Mouse (Mus musculus): ENCODE data around the gene Cdh23. TPM values are rescaled to one million over a fixed set of nuclear protein-coding genes. Genes with fewer than 3 reads are reported as not detected.

The Cdh23 gene
- polyA plus RNA-seq, 1 experiment from 2014 or later, result 7.8 TPM

GRCm38 (mm10) chr10:60552951-60553635 is 143.2 kb downstream of the Cdh23 start:
- WGBS, result 54% methylated on average over 4 of the region's 4 CpGs
- Histone ChIP-seq H3K4me1 (no peaks in the 10 kb centered on the region), H3K36me3 (replicated peaks) (no peaks in the 10 kb centered on the region), H3K9me3 (no peaks in the 10 kb centered on the region), H3K27me3 (replicated peaks) (no peaks in the 10 kb centered on the region), H3K9ac (no peak overlapping the region), H3K27ac (no peak overlapping the region), H3K4me2 (no peak overlapping the region), H3K4me3 (no peak overlapping the region)
- no peak for ATAC-seq (replicated peaks)

GRCm38 (mm10) chr10:60539164-60539914 is 157.0 kb downstream of the Cdh23 start:
- Histone ChIP-seq H3K9ac (no peak overlapping the region), H3K36me3 (replicated peaks) (no peaks in the 10 kb centered on the region), H3K4me1 (no peaks in the 10 kb centered on the region), H3K27ac (no peak overlapping the region), H3K4me3 (no peak overlapping the region), H3K4me2 (no peak overlapping the region), H3K27me3 (replicated peaks) (no peaks in the 10 kb centered on the region), H3K9me3 (no peaks in the 10 kb centered on the region)
- 80% methylated on average over 18 of the region's 18 CpGs for WGBS
- ATAC-seq (replicated peaks), result no peak

- no peaks in the 10 kb centered on the region for H3K36me3 ChIP-seq (replicated peaks)
- no peak overlapping the region for H3K9ac ChIP-seq
- H3K27ac ChIP-seq, result no peak overlapping the region
- H3K4me3 ChIP-seq, result no peak overlapping the region
- no peaks in the 10 kb centered on the region for H3K4me1 ChIP-seq
- no peaks in the 10 kb centered on the region for H3K27me3 ChIP-seq (replicated peaks)
- WGBS, result 19% methylated on average over 12 of the region's 14 CpGs
- no peak; the same call in 1 of the 2 replicates for ATAC-seq (replicated peaks)
- no peaks in the 10 kb centered on the region for H3K9me3 ChIP-seq
- no peak overlapping the region for H3K4me2 ChIP-seq
Measured at GRCm38 (mm10) chr10:60536098-60536811, 160.0 kb downstream of the Cdh23 start.

GRCm38 (mm10) chr10:60532502-60532901 is 163.8 kb downstream of the Cdh23 start:
- Histone ChIP-seq H3K4me1 (peaks cover 6% of the 10 kb centered on the region; the same call in 1 of the 2 replicates), H3K4me2 (no peak overlapping the region), H3K9ac (no peak overlapping the region), H3K4me3 (no peak overlapping the region), H3K9me3 (no peaks in the 10 kb centered on the region), H3K27me3 (replicated peaks) (no peaks in the 10 kb centered on the region), H3K27ac (no peak overlapping the region), H3K36me3 (replicated peaks) (no peaks in the 10 kb centered on the region)
- ATAC-seq (replicated peaks), result no peak
- WGBS, result 77% methylated on average over 4 of the region's 4 CpGs

- 33% methylated on average over 2 of the region's 2 CpGs for WGBS
- Histone ChIP-seq H3K9me3 (no peaks in the 10 kb centered on the region), H3K27me3 (replicated peaks) (no peaks in the 10 kb centered on the region), H3K36me3 (replicated peaks) (no peaks in the 10 kb centered on the region), H3K9ac (no peak overlapping the region), H3K27ac (no peak overlapping the region), H3K4me1 (peaks cover 6% of the 10 kb centered on the region; the same call in 1 of the 2 replicates), H3K4me2 (no peak overlapping the region), H3K4me3 (no peak overlapping the region)
- ATAC-seq (replicated peaks), result no peak
Measured at GRCm38 (mm10) chr10:60531349-60531748, 164.9 kb downstream of the Cdh23 start.

- no peaks in the 10 kb centered on the region for H3K27me3 ChIP-seq (replicated peaks)
- H3K27ac ChIP-seq, result no peak overlapping the region
- no peaks in the 10 kb centered on the region for H3K36me3 ChIP-seq (replicated peaks)
- H3K9ac ChIP-seq, result no peak overlapping the region
- 80% methylated on average over 10 of the region's 10 CpGs for WGBS
- no peak overlapping the region for H3K4me3 ChIP-seq
- no peak overlapping the region for H3K4me2 ChIP-seq
- no peaks in the 10 kb centered on the region for H3K9me3 ChIP-seq
- no peak for ATAC-seq (replicated peaks)
- H3K4me1 ChIP-seq, result peaks cover 6% of the 10 kb centered on the region; the same call in 1 of the 2 replicates
Measured at GRCm38 (mm10) chr10:60530633-60531032, 165.7 kb downstream of the Cdh23 start.

- H3K4me3 ChIP-seq, result no peak overlapping the region
- no peaks in the 10 kb centered on the region for H3K36me3 ChIP-seq (replicated peaks)
- ATAC-seq (replicated peaks), result no peak; the same call in 1 of the 2 replicates
- H3K9me3 ChIP-seq, result no peaks in the 10 kb centered on the region
- H3K4me1 ChIP-seq, result peaks cover 6% of the 10 kb centered on the region; the same call in 1 of the 2 replicates
- H3K4me2 ChIP-seq, result no peak overlapping the region
- no peak overlapping the region for H3K9ac ChIP-seq
- no peaks in the 10 kb centered on the region for H3K27me3 ChIP-seq (replicated peaks)
- WGBS, result 40% methylated on average over 7 of the region's 7 CpGs
- no peak overlapping the region for H3K27ac ChIP-seq
Measured at GRCm38 (mm10) chr10:60527949-60528348, 168.3 kb downstream of the Cdh23 start.

- WGBS, result 85% methylated on average over 8 of the region's 8 CpGs
- H3K9ac ChIP-seq, result no peak overlapping the region
Measured at GRCm38 (mm10) chr10:60525081-60525480, 171.2 kb downstream of the Cdh23 start.

GRCm38 (mm10) chr10:60516286-60516685 is 180.0 kb downstream of the Cdh23 start:
- 87% methylated on average over 11 of the region's 11 CpGs for WGBS
- Histone ChIP-seq H3K27ac (no peak overlapping the region), H3K4me1 (no peaks in the 10 kb centered on the region), H3K9me3 (no peaks in the 10 kb centered on the region), H3K4me3 (no peak overlapping the region), H3K4me2 (no peak overlapping the region), H3K9ac (no peak overlapping the region), H3K27me3 (replicated peaks) (no peaks in the 10 kb centered on the region), H3K36me3 (replicated peaks) (no peaks in the 10 kb centered on the region)
- ATAC-seq (replicated peaks), result no peak

More at GRCm38 (mm10) chr10:60525081-60525480, 171.2 kb downstream of the Cdh23 start:
- Histone ChIP-seq H3K9me3 (no peaks in the 10 kb centered on the region), H3K27me3 (replicated peaks) (no peaks in the 10 kb centered on the region), H3K4me3 (no peak overlapping the region), H3K27ac (no peak overlapping the region), H3K4me2 (no peak overlapping the region), H3K36me3 (replicated peaks) (no peaks in the 10 kb centered on the region), H3K4me1 (peaks cover 6% of the 10 kb centered on the region; the same call in 1 of the 2 replicates)
- ATAC-seq (replicated peaks), result no peak

- no peak overlapping the region for H3K4me3 ChIP-seq
- H3K27me3 ChIP-seq (replicated peaks), result no peaks in the 10 kb centered on the region
- no peak overlapping the region for H3K9ac ChIP-seq
- no peaks in the 10 kb centered on the region for H3K36me3 ChIP-seq (replicated peaks)
- H3K9me3 ChIP-seq, result no peaks in the 10 kb centered on the region
- H3K4me1 ChIP-seq, result 0 out of 2 replicates have a peak, but pooled peaks cover 3% of the 10 kb centered on the region
- H3K4me2 ChIP-seq, result no peak overlapping the region
- no peak overlapping the region for H3K27ac ChIP-seq
- WGBS, result 17% methylated on average over 4 of the region's 4 CpGs
- ATAC-seq (replicated peaks), result no peak
Measured at GRCm38 (mm10) chr10:60498538-60498937, 197.8 kb downstream of the Cdh23 start.

GRCm38 (mm10) chr10:60495070-60495469 is 201.2 kb downstream of the Cdh23 start:
- WGBS, result 8% methylated on average over 6 of the region's 6 CpGs
- Histone ChIP-seq H3K9ac (no peak overlapping the region), H3K27ac (no peak overlapping the region), H3K9me3 (no peaks in the 10 kb centered on the region), H3K27me3 (replicated peaks) (no peaks in the 10 kb centered on the region), H3K4me3 (no peak overlapping the region), H3K36me3 (replicated peaks) (no peaks in the 10 kb centered on the region), H3K4me1 (peaks cover 13% of the 10 kb centered on the region; the same call in 1 of the 2 replicates), H3K4me2 (no peak overlapping the region)
- ATAC-seq (replicated peaks), result no peak

- peaks cover 13% of the 10 kb centered on the region; the same call in 1 of the 2 replicates for H3K4me1 ChIP-seq
- WGBS, result 50% methylated on average over 2 of the region's 2 CpGs
- H3K9ac ChIP-seq, result no peak overlapping the region
- ATAC-seq (replicated peaks), result peak; percentile 69
- no peaks in the 10 kb centered on the region for H3K27me3 ChIP-seq (replicated peaks)
- H3K4me2 ChIP-seq, result no peak overlapping the region
- H3K27ac ChIP-seq, result no peak overlapping the region
- no peak overlapping the region for H3K4me3 ChIP-seq
- H3K9me3 ChIP-seq, result no peaks in the 10 kb centered on the region
- no peaks in the 10 kb centered on the region for H3K36me3 ChIP-seq (replicated peaks)
Measured at GRCm38 (mm10) chr10:60491538-60491937, 204.8 kb downstream of the Cdh23 start.

Data from midbrain, embryonic 15.5 days (tissue).